Mouse (Mus musculus) cerebellum, adult (tissue): ENCODE measurements around the gene Kcnh6.
"Not testable (repeated sequence)": the region's sequence is repeated elsewhere in the genome, so short reads cannot be mapped to it uniquely, and the experiment has no call there.

Source experiments
- ATAC-seq: cut with Nextera tagmentation; 2 replicates; pipeline ENCODE4 v1.9.2; 2017; ENCODE audit warnings: mild to moderate bottlenecking, moderate library complexity, mixed read lengths; ENCODE audit not compliant: insufficient number of reproducible peaks, low FRiP score, low TSS enrichment

Kcnh6 gene

GRCm38 (mm10) chr11:106058020-106058419, 50.1 kb downstream of the Kcnh6 start:
- no peak for ATAC-seq

- ATAC-seq = no peak
These were observed 52.6 kb downstream of the Kcnh6 start for GRCm38 (mm10) chr11:106060549-106060948.

GRCm38 (mm10) chr11:106061311-106061710, 53.4 kb downstream of the Kcnh6 start:
- ATAC-seq = no peak

- no peak for ATAC-seq
These were observed 55.8 kb downstream of the Kcnh6 start for GRCm38 (mm10) chr11:106063756-106064155.

GRCm38 (mm10) chr11:106065073-106065922, 57.4 kb downstream of the Kcnh6 start:
- no peak for ATAC-seq

GRCm38 (mm10) chr11:106065923-106066571, 58.1 kb downstream of the Kcnh6 start, which contains the start of gene Taco1:
Gene Taco1, plus strand, starts transcription at chr11:106066061.
- peak; percentile 79; the same call in 1 of the 2 replicates for ATAC-seq

GRCm38 (mm10) chr11:106066616-106067015, 58.7 kb downstream of the Kcnh6 start:
- not testable (repeated sequence) for ATAC-seq

- ATAC-seq = no peak
These were observed 65.8 kb downstream of the Kcnh6 start for GRCm38 (mm10) chr11:106073774-106074173.

- no peak for ATAC-seq
These were observed 68.4 kb downstream of the Kcnh6 start for GRCm38 (mm10) chr11:106076321-106076720.
